Mouse (Mus musculus) limb, embryonic 11.5 days (tissue): Measurements from ENCODE around the gene Wnt11. TPM values are rescaled to one million over a fixed set of nuclear protein-coding genes. Genes with fewer than 3 reads are reported as not detected.

ENCODE experiments used
- ATAC-seq: fragments of 200-750 bp; cut with Nextera tagmentation; 2 replicates; pipeline ENCODE4 v1.8.0; 2017; ENCODE audit warnings: low read depth; ENCODE audit not compliant: insufficient number of reproducible peaks, low FRiP score, low TSS enrichment
- DNase-seq: peaks from one replicate; pipeline ENCODE4 v3.0.0-alpha.2; 2015; ENCODE audit warnings: low spot score
- H3K27ac ChIP-seq: fragments of 300-500 bp; sonication (generic); replicated peaks from 2 replicates; pipeline ENCODE4 v1.5.1; 2014; ENCODE audit warnings: low read depth, mild to moderate bottlenecking, low read length
- H3K27me3 ChIP-seq: fragments of 300-500 bp; sonication (generic); 2 replicates; pipeline ENCODE4 v1.6.1; 2014; ENCODE audit warnings: mild to moderate bottlenecking, low read length, mixed read lengths; ENCODE audit not compliant: control insufficient read depth, insufficient read depth
- H3K36me3 ChIP-seq: fragments of 300-500 bp; sonication (generic); 2 replicates; pipeline ENCODE4 v1.6.1; 2014; ENCODE audit warnings: mild to moderate bottlenecking, low read length, moderate library complexity, mixed read lengths; ENCODE audit not compliant: control insufficient read depth, insufficient read depth
- H3K4me1 ChIP-seq: fragments of 300-500 bp; sonication (generic); 2 replicates; pipeline ENCODE4 v1.6.1; 2014; ENCODE audit warnings: low read length, mixed read lengths; ENCODE audit not compliant: control insufficient read depth, insufficient read depth
- H3K4me2 ChIP-seq: fragments of 300-500 bp; sonication (generic); 2 replicates; pipeline ENCODE4 v1.6.1; 2014; ENCODE audit warnings: low read depth, mild to moderate bottlenecking, moderate library complexity; ENCODE audit not compliant: severe bottlenecking
- H3K4me3 ChIP-seq: fragments of 300-500 bp; sonication (generic); 2 replicates; pipeline ENCODE4 v1.5.1; 2014; ENCODE audit warnings: low read depth, low read length
- H3K9ac ChIP-seq: fragments of 300-500 bp; sonication (generic); 2 replicates; pipeline ENCODE4 v1.6.1; 2014; ENCODE audit warnings: mild to moderate bottlenecking, low read length
- H3K9me3 ChIP-seq: fragments of 300-500 bp; sonication (generic); 2 replicates; pipeline ENCODE4 v1.6.1; 2016; ENCODE audit warnings: low read length; ENCODE audit not compliant: control insufficient read depth
- WGBS: fragments of 180-500 bp; shearing (Covaris S2); extraction: QIAGEN DNeasy Blood & Tissue Kit; methylation state at CpG from one replicate; pipeline ENCODE4 v1.1.7; 2014; 5-methylcytosine and 5-hydroxymethylcytosine counted together
- polyA plus RNA-seq: library from polyadenylated mRNA; unstranded; fragments of >200 nt; fragmentation: Nextera tagmentation; extraction: Ambion mirVana; gene quantifications from 2 replicates; pipeline ENCODE4 v1.2.1, GENCODE M21; 2014

Gene Wnt11
- polyA plus RNA-seq, 1 experiment from 2014 or later, result 22.2 TPM

DNA sequence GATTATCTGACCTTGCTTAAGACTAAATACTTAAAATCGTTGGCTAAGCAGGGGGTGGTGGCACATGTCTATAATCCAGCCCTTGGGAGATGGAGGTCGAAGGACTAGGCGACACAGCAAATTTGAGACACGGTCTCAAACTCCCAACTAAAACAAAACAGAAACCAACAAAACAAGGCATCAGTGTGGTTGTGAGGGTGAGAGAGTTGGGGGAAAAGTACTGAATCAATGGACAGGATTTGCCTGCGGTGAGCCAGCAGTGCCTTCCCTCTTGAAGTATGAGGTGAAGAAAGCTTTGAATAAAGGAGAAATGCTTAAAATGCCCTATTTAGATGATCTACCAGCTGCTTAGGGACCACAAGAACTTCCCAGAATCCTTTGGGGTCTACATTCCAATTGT lies 58.2 kb downstream of the Wnt11 start:
- no peak overlapping the region for H3K4me2 ChIP-seq
- no peak overlapping the region for H3K27ac ChIP-seq
- no peak for DNase-seq
- WGBS, result 88% methylated on average over 5 of the region's 5 CpGs
- no peak for ATAC-seq
- peaks cover 13% of the 10 kb centered on the region; the same call in 1 of the 2 replicates for H3K4me1 ChIP-seq
- no peak overlapping the region for H3K9ac ChIP-seq
- H3K36me3 ChIP-seq, result no peaks in the 10 kb centered on the region
- H3K4me3 ChIP-seq, result no peak overlapping the region
- no peaks in the 10 kb centered on the region for H3K9me3 ChIP-seq
- H3K27me3 ChIP-seq, result no peaks in the 10 kb centered on the region

GRCm38 (mm10) chr7:98894305-98894704 lies 59.4 kb downstream of the Wnt11 start:
- Histone ChIP-seq H3K9me3 (no peaks in the 10 kb centered on the region), H3K9ac (no peak overlapping the region), H3K27me3 (no peaks in the 10 kb centered on the region), H3K4me3 (no peak overlapping the region), H3K4me2 (no peak overlapping the region), H3K36me3 (no peaks in the 10 kb centered on the region), H3K4me1 (peaks cover 13% of the 10 kb centered on the region; the same call in 1 of the 2 replicates), H3K27ac (no peak overlapping the region)
- WGBS, result 86% methylated on average over 5 of the region's 5 CpGs
- ATAC-seq (no peak), DNase-seq (no peak)

- no peaks in the 10 kb centered on the region for H3K27me3 ChIP-seq
- no peaks in the 10 kb centered on the region for H3K9me3 ChIP-seq
- H3K4me2 ChIP-seq, result no peak overlapping the region
- no peak overlapping the region for H3K27ac ChIP-seq
- no peaks in the 10 kb centered on the region for H3K36me3 ChIP-seq
- H3K4me3 ChIP-seq, result no peak overlapping the region
- 45% methylated on average over 5 of the region's 5 CpGs for WGBS
- H3K4me1 ChIP-seq, result peaks cover 16% of the 10 kb centered on the region
- ATAC-seq (no peak), DNase-seq (no peak)
- H3K9ac ChIP-seq, result no peak overlapping the region
Observed at GRCm38 (mm10) chr7:98894768-98895167, 59.9 kb downstream of the Wnt11 start.

DNA sequence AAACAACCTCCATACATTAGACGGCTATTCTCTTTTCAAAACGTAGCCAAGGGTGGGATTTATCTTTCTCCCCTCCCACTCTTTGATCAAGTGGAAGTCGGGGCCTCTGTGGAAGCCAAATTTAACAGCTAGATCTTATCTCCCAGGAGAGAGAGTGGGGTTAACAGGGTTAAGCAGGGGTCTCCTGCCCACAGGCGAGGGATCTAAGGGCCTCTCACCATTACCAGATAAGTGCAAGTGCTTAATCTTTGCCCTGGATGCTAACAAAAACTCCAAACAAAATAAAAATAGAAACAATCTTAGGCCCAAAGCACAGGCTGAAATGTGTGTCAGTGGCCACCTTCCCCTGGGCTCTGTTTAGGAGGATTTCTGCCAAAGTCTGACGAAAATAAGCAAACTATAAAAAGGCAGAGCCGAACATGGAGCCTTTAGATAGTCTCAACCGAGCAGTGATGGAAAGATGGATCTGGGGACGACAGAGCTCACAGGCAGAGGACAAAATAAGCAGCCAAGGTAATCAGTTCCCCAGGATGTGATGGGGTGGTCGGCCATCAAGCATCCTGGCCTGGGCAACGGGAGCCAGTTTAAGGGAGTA lies 60.7 kb downstream of the Wnt11 start:
- ATAC-seq (no peak), DNase-seq (no peak)
- H3K9me3 ChIP-seq, result no peaks in the 10 kb centered on the region
- no peak overlapping the region for H3K4me2 ChIP-seq
- H3K27ac ChIP-seq, result no peak overlapping the region
- H3K9ac ChIP-seq, result no peak overlapping the region
- no peaks in the 10 kb centered on the region for H3K36me3 ChIP-seq
- H3K27me3 ChIP-seq, result no peaks in the 10 kb centered on the region
- 19% methylated on average over 10 of the region's 10 CpGs for WGBS
- H3K4me3 ChIP-seq, result no peak overlapping the region
- peaks cover 14% of the 10 kb centered on the region for H3K4me1 ChIP-seq

DNA sequence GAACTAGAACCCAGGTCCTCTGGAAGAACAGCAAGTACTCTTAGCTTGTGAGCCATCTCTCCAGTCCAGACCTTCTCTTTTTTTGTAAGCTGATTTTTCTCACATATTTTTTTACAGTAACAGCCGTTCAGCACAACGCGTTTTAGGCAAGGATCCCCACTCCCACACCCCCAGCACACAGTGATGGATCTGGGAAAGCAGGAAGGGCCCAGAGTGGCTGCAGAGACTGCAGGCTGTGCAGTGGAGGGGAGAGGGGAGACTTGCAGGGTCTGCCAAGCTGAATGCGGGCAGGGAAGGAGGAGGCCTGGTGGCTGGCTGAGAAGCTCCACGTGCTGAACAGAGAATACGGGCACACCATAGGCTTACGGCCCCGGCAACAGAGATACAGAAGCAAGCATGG lies 62.4 kb downstream of the Wnt11 start:
- no peaks in the 10 kb centered on the region for H3K27me3 ChIP-seq
- DNase-seq (no peak), ATAC-seq (no peak)
- H3K4me1 ChIP-seq, result peaks cover 8% of the 10 kb centered on the region
- WGBS, result 94% methylated on average over 8 of the region's 8 CpGs
- no peak overlapping the region for H3K27ac ChIP-seq
- no peaks in the 10 kb centered on the region for H3K9me3 ChIP-seq
- H3K36me3 ChIP-seq, result no peaks in the 10 kb centered on the region
- H3K4me2 ChIP-seq, result no peak overlapping the region
- H3K4me3 ChIP-seq, result no peak overlapping the region
- H3K9ac ChIP-seq, result no peak overlapping the region; the same call in 1 of the 2 replicates

- Histone ChIP-seq H3K4me1 (peaks cover 21% of the 10 kb centered on the region), H3K4me2 (no peak overlapping the region), H3K27ac (no peak overlapping the region; the same call in 1 of the 2 replicates), H3K36me3 (no peaks in the 10 kb centered on the region), H3K27me3 (no peaks in the 10 kb centered on the region), H3K9me3 (no peaks in the 10 kb centered on the region), H3K9ac (no peak overlapping the region), H3K4me3 (no peak overlapping the region)
- ATAC-seq (no peak; the same call in 1 of the 2 replicates), DNase-seq (no peak)
- WGBS, result 31% methylated on average over 4 of the region's 4 CpGs
Observed at GRCm38 (mm10) chr7:98899815-98900214, 64.9 kb downstream of the Wnt11 start.

DNA sequence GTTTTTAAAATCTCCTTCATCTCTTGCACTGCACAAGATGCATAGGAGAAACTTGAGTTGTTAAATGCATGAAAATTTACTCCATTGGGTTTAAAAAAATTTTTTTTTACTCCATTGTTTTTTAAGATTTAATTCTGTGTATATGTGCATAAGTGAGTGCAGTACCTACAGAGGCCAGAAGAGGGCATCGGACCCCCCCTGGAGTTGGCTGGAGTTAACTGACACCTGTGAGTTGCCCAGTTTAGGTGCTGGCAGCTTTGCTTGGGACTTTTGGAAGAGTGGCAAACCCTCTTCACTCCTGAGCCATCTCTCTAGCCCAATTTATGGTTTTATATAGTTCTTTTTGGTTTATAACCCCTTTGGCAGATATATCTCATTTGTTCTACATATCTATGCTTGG lies 66.2 kb downstream of the Wnt11 start:
- Histone ChIP-seq H3K4me1 (peaks cover 30% of the 10 kb centered on the region), H3K4me3 (no peak overlapping the region), H3K9me3 (no peaks in the 10 kb centered on the region), H3K27ac (no peak overlapping the region), H3K36me3 (no peaks in the 10 kb centered on the region), H3K9ac (no peak overlapping the region), H3K4me2 (no peak overlapping the region), H3K27me3 (no peaks in the 10 kb centered on the region)
- WGBS, result 94% methylated on average over 1 of the region's 1 CpGs
- no peak for DNase-seq
- ATAC-seq, result no peak

DNA sequence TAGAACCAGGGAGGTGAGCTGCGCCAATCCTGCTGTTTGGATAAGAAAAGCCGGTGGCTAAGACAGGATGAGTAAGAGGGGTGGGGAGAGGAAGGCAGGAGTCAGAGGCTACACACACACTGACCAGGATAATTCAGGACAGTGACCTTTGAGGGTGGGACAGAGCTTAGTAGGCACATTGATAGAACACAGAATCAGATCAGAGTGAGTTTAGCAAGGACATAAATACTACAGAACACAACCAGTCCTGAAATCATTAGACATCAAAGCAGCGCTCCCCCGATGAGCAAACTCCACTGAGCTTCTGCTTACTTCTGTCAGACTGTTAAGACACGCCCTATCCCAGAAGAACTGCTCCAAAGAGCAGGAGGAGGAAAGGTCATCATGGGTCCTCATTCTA lies 69.0 kb downstream of the Wnt11 start:
- H3K4me2 ChIP-seq, result no peak overlapping the region
- no peak for ATAC-seq
- peaks cover 29% of the 10 kb centered on the region for H3K4me1 ChIP-seq
- 23% methylated on average over 5 of the region's 5 CpGs for WGBS
- no peaks in the 10 kb centered on the region for H3K9me3 ChIP-seq
- H3K9ac ChIP-seq, result no peak overlapping the region
- no peak overlapping the region for H3K27ac ChIP-seq
- H3K27me3 ChIP-seq, result no peaks in the 10 kb centered on the region
- no peak overlapping the region for H3K4me3 ChIP-seq
- no peak for DNase-seq
- H3K36me3 ChIP-seq, result no peaks in the 10 kb centered on the region
